Mouse (Mus musculus): ENCODE measurements around the gene Batf3.

The Batf3 gene

DNA sequence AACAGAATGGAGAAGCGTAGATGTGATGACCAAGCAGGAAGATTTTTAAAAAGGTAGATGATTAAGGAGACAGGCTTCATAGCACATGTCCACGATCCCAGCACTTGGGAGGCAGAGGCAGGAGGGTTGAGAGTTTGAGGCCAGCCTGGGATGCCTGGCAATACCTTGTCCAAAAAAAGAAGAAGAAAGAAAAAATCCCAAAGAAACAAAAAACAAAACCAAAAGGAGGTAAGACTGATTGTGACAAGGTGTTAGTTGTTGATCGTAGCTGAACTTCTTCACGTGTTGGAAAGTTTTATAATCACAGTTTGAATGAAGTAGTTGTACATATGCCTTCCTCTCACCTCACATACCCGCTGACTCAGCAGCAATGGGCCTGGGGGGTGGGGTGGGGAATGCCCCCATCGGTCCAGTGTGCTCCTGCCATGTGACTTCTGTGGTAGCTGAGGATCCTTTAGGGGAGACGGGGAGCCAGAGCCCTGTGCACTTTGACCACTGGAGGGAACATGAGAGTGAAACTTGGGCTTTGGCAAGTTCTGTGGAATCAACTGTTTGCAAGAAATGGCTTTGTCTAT is 11.3 kb upstream of the Batf3 start:
- no peak for DNase-seq (ENCODE audit: low read depth)

DNA sequence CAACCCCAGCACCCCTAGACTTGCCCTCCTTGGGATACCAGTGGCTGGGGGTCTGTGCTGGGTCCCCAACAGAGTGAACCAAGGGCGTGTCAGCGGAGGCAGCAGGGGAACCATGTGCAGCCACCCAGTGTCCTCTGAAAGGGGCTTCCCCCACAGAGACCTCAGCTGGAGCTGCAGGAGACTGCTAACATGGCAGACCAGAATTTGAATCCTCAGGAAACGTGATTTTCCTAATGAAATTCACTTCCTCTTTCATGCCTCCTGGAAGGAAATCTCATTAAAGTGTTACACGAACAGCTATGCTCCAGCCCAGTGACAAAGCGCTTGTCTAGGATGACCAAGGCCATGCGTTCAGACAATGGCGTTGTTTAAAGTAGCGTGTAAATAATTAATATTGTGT is 10.7 kb upstream of the Batf3 start:
- no peak for DNase-seq (ENCODE audit: low read depth)

DNA sequence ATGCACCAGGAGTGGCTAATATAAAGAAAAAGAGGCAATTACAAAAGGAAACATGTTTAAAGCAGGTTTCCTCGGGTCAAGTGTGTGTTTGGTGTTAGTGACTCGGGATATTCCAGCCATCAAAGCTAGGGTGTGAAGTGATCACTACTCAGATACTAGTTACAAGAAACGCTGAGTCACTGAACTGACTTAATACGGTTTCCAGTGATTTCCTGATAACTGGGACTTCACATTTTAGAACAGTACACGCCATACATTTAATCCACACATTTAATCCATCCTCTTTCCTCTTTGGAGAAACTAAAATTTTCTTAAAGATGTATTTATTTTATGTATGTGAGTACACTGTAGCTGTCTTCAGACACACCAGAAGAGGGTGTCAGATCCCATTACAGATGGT is 9.7 kb upstream of the Batf3 start:
- no peak for DNase-seq (ENCODE audit: low read depth)

DNA sequence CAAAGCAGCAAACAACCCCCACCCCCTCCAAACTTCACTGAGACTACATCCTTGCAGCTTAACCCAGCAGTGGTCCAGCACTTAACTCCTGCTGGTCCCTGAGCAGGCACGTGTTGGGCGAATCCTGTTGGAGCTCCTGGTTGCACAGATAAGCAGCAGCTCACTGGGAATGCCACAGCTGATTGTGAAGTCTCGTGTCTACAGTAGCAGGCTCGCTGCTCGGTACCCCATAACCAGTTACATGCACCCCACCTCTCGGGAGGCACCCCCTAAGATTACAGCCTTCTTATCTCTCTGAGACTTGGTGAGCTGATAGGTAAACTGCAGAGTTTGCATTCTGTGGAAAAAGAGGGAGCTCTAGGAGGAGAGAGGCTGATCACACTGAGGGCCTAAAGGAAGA is 8.3 kb upstream of the Batf3 start:
- DNase-seq (ENCODE audit: low read depth) = no peak

- DNase-seq (ENCODE audit: low read depth) = no peak
Observed at GRCm38 (mm10) chr1:191092050-191092449, 5.6 kb upstream of the Batf3 start.

GRCm38 (mm10) chr1:191093578-191093977 is 4.1 kb upstream of the Batf3 start:
- DNase-seq (ENCODE audit: low read depth) = no peak

- DNase-seq (ENCODE audit: low read depth) = peak; percentile 67
Observed at GRCm38 (mm10) chr1:191095019-191095418, 2.6 kb upstream of the Batf3 start.

DNA sequence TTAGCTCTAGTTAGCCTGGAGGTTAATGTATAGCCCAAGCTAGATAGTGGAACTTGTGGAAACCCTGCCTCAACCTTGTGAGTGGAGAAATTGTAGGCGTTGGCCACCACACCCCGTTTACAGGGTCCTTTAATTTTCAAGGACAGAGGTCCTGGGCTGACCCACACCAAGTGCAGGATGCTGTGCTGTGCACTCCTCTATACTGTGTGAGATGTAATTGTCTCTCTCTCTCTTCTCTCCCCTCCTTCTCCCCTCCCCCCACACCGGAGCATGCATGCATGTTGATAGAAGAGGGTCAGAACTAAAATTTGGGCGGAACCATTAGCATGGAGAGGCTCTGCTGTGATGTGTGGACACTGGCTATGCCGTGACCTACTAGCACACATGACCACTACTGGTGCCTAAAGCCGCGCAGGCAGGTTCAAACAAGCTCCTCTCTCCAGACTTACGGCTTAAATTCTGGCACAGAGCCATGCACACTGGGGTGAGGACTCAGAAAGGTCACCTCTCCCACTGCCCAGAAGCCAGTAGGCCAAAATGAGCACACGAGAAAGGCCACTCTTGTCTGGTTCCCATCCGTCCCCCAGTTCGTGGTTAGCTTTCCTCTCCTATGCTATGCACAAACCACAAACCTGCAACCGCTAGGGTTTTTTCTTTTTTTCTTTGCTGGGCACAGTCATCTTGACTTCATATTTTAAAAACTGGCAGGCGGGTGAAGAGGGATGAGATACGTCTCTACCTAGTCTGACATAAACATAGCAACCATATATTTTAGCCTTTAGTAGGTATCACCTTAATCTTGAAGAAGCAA is 571 bp upstream of the Batf3 start:
- no peak for DNase-seq (ENCODE audit: low read depth)

DNA sequence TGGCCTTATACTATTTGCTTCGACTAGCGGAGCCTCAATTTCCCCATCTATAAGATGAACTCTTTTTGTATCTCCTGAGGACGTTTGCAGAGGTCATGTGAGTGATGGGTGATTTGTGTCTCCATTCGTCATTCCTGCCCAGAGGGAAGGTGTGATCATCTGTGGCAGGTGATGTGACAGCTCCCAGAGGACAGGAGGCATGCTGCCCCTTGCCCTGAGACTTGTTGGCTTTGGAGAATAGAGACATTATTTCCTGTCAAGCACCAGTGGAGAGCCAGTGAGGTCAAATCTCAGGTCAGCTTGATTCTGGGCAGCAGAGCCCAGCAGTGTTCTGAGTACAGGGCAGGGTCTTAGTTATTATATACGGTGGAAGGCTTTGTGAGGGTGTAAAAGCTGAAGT is 1.5 kb downstream of the Batf3 start:
- DNase-seq (ENCODE audit: low read depth) = no peak

GRCm38 (mm10) chr1:191099772-191100291 is 2.2 kb downstream of the Batf3 start:
- no peak for DNase-seq (ENCODE audit: low read depth)

GRCm38 (mm10) chr1:191102730-191103370 is 5.2 kb downstream of the Batf3 start:
- no peak for DNase-seq (ENCODE audit: low read depth)

DNA sequence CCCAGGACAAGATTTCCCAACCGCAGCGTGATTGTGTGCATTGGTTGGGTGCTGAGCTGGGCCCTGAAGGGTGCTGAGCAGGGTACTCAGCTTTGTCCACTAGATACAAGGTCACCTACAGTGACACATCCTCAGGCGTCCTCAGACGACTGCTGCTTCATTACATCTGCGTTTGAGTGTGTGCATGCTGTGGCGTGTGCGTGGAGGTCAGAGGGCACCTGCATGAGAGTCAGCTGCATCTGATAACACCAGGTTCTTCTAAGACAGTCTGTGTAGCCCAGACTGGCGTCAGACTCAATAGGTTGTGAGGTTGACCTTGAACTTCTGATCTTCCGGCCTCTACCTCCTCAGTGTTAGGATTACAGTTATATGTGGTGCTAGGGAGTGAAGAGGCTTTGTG is 7.6 kb downstream of the Batf3 start:
- DNase-seq (ENCODE audit: low read depth) = no peak

GRCm38 (mm10) chr1:191107306-191107705 is 9.7 kb downstream of the Batf3 start:
- no peak for DNase-seq (ENCODE audit: low read depth)

- DNase-seq (ENCODE audit: low read depth) = no peak
Observed at GRCm38 (mm10) chr1:191109907-191110306, 12.3 kb downstream of the Batf3 start.

- DNase-seq (ENCODE audit: low read depth) = no peak
Observed at GRCm38 (mm10) chr1:191111146-191111545, 13.5 kb downstream of the Batf3 start.

DNA sequence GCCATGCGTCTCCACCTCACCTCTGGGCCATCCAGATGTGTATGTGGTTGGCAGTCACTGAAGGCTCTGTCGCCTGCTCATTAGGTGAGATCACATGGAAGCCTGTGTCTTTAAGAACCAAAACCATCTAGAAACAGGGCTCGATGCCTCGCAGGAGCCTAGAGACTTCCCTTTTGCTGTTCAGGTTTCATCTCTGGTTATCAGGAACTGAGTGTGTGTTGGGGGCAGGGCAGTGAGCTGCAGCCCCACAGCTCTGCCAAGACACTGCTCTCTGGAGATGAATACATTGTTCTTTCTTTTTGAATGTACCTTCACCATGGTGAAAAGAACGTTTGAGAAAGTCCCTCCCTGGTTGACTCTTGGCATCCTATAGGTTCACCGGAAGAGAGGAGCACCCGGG is 17.2 kb downstream of the Batf3 start:
- DNase-seq (ENCODE audit: low read depth) = no peak

DNA sequence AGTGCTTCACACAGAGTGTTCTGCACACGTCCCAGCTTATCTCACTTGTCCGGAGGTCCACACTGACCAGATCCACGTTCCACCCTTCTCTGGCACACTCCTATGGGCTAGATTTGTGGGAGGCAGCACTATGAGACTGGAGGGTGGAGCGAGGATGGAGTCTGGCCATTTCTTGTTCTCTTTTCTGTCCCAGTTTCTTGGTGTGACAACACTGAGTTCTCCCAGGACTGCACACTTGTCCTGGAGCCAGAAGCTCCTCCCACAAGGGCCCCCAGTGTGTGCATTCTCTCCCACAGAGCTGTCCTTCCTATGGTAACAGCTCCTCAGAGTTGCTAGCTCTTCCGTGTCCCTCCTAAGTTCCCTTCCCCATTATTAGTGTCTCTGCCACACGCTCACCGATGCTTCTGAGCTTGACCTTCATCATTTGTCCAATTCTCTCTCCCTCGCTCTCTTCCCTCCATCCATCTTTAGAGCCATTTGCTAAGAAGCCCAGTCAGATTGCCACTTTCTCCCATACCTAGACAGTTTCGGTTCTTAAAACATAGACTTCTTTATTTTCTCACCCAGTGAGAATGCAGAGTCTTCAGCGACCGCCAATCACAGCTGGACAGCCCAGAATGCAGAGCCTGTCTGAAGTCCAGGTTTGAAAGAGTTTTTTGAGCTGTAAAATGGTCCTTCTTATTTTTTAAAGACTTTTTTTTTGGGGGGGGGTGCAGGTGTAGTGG is 18.0 kb downstream of the Batf3 start:
- no peak for DNase-seq (ENCODE audit: low read depth)

GRCm38 (mm10) chr1:191122744-191123143 is 25.1 kb downstream of the Batf3 start:
- peak; percentile 53 for DNase-seq (ENCODE audit: low read depth)

- DNase-seq (ENCODE audit: low read depth) = peak; percentile 71
Observed at GRCm38 (mm10) chr1:191123696-191124095, 26.0 kb downstream of the Batf3 start.

- no peak for DNase-seq (ENCODE audit: low read depth)
Observed at GRCm38 (mm10) chr1:191124288-191124687, 26.6 kb downstream of the Batf3 start.

DNA sequence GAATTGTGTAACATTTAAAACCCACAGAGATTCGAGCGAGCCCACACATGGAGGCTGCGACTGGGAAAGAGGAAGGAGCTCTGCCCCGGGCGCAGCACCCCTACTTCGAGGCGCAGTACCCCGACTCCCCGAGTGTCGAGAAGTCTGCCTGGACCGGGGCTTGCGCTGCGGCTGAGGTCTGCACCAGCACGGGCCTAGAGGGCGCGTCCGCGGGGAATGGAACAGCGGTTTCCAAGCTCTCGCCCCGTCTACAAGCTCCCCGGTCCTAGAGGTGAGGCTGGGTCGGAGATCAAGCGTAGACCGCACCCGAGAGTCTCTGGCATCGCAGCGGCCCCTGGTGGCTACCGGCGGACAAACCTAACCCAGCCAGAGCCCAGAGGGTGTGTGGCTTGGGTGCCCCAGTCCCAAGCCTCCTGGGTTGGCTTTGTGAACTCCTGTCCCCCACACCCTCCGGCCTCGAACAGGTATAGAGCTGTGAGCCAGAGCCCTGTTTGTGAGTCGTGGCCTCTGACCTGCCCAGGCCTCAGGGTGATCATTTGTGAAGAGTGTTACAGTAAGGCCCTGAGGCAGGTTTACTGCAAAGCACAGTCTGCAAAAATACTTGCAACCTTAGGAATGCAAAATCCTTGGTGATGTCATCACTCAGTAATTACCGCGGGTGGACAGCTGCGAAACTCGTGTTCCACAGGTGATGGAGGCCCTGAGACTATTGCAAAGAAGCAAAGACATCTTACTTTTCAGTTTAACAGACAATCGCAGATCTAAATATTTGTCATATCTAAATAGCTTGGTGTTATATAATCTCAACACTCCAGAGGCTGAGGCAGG is 28.4 kb downstream of the Batf3 start:
- DNase-seq (ENCODE audit: low read depth) = peak; percentile 30

- no peak for DNase-seq (ENCODE audit: low read depth)
Observed at GRCm38 (mm10) chr1:191131692-191132091, 34.0 kb downstream of the Batf3 start.

Data from NIH3T3 (cell line).